Mouse (Mus musculus) stomach, postnatal 0 days (tissue): Measurements from ENCODE around the gene D930048N14Rik. TPM values are rescaled to one million over a fixed set of nuclear protein-coding genes. Genes with fewer than 3 reads are reported as not detected.
"Not testable (repeated sequence)": the region's sequence is repeated elsewhere in the genome, so short reads cannot be mapped to it uniquely, and the experiment has no call there.

ENCODE experiments used
- ATAC-seq: fragments of 200-750 bp; cut with Nextera tagmentation; 2 replicates; pipeline ENCODE4 v1.8.0; 2017; ENCODE audit not compliant: low FRiP score, low TSS enrichment
- DNase-seq: peaks from one replicate; pipeline ENCODE4 v3.0.0-alpha.2; 2016; ENCODE audit warnings: low spot score
- H3K27ac ChIP-seq: fragments of 300-500 bp; sonication (generic); replicated peaks from 2 replicates; pipeline ENCODE4 v1.5.1; 2014; ENCODE audit warnings: mild to moderate bottlenecking, control low read depth
- H3K27me3 ChIP-seq: fragments of 300-500 bp; sonication (generic); 2 replicates; pipeline ENCODE4 v1.6.1; 2014; ENCODE audit warnings: low read length; ENCODE audit not compliant: control insufficient read depth, insufficient read depth
- H3K36me3 ChIP-seq: fragments of 300-500 bp; sonication (generic); 2 replicates; pipeline ENCODE4 v1.6.1; 2014; ENCODE audit warnings: low read length, mixed read lengths; ENCODE audit not compliant: control insufficient read depth, insufficient read depth
- H3K4me1 ChIP-seq: fragments of 300-500 bp; sonication (generic); replicated peaks from 2 replicates; pipeline ENCODE4 v1.6.1; 2014; ENCODE audit warnings: antibody characterized with exemption; ENCODE audit not compliant: control insufficient read depth, insufficient read depth
- H3K4me2 ChIP-seq: fragments of 300-500 bp; sonication (generic); replicated peaks from 2 replicates; pipeline ENCODE4 v1.6.1; 2014; ENCODE audit warnings: low read depth, mild to moderate bottlenecking, control low read depth, moderate library complexity
- H3K4me3 ChIP-seq: fragments of 300-500 bp; sonication (generic); 2 replicates; pipeline ENCODE4 v1.5.1; 2014; ENCODE audit warnings: low read depth, low read length, control low read depth
- H3K9ac ChIP-seq: fragments of 300-500 bp; sonication (generic); 2 replicates; pipeline ENCODE4 v1.6.1; 2014; ENCODE audit warnings: mild to moderate bottlenecking, low read length, control low read depth, mixed read lengths
- H3K9me3 ChIP-seq: fragments of 300-500 bp; sonication (generic); 2 replicates; pipeline ENCODE4 v1.6.1; 2016; ENCODE audit warnings: low read length; ENCODE audit not compliant: control insufficient read depth
- CTCF ChIP-seq: IDR thresholded peaks from 2 replicates; pipeline ENCODE4 v1.5.1; 2016; ENCODE audit warnings: antibody characterized with exemption, low read depth, mild to moderate bottlenecking, moderate library complexity
- EP300 ChIP-seq: optimal IDR thresholded peaks from 2 replicates; pipeline ENCODE3; 2016; ENCODE audit warnings: antibody characterized with exemption
- WGBS: fragments of 180-500 bp; shearing (Covaris S2); extraction: QIAGEN DNeasy Blood & Tissue Kit; methylation state at CpG from one replicate; pipeline ENCODE4 v1.1.7; 2014; 5-methylcytosine and 5-hydroxymethylcytosine counted together
- polyA plus RNA-seq: library from polyadenylated mRNA; unstranded; fragments of >200 nt; fragmentation: Nextera tagmentation; extraction: Ambion mirVana; gene quantifications from 2 replicates; pipeline ENCODE4 v1.2.1, GENCODE M21; 2015

The D930048N14Rik gene
- polyA plus RNA-seq, 1 experiment from 2014 or later, result 2.0 TPM

GRCm38 (mm10) chr11:51661867-51662365, 11.2 kb downstream of the D930048N14Rik start:
- ATAC-seq (no peak), DNase-seq (no peak)
- H3K9me3 ChIP-seq, result no peaks in the 10 kb centered on the region
- H3K4me1 ChIP-seq, result peaks cover 2% of the 10 kb centered on the region; the same call in 1 of the 2 replicates
- no peaks in the 10 kb centered on the region for H3K27me3 ChIP-seq
- H3K4me2 ChIP-seq, result no peak overlapping the region
- 86% methylated on average over 16 of the region's 16 CpGs for WGBS
- no peak overlapping the region for H3K4me3 ChIP-seq
- no peak for TF ChIP-seq EP300
- TF ChIP-seq CTCF, result no peak
- no peaks in the 10 kb centered on the region for H3K36me3 ChIP-seq
- no peak overlapping the region for H3K27ac ChIP-seq
- H3K9ac ChIP-seq, result no peak overlapping the region

DNA sequence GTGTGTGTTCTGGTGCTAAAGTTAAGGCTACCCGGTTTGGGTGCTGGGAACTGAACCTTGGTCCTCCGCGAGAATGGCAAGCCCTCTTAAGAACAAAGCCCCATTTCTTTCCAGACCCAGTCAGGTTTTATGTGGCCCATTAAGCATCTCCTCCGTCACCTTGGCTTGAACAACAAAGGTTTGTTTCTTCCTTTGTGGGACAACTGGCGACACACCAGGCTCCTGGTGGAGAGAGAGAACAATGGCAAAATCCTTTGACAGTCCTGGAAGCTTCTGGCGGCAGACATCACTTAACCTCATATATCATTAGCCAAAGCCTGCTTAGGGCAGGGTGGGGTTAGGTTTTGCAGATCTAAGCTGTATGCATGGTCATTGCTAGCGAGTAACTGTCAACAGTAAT, 11.9 kb downstream of the D930048N14Rik start:
- TF ChIP-seq EP300 (no peak), CTCF (no peak)
- Histone ChIP-seq H3K9ac (no peak overlapping the region), H3K4me1 (peaks cover 2% of the 10 kb centered on the region; the same call in 1 of the 2 replicates), H3K27ac (no peak overlapping the region), H3K4me3 (no peak overlapping the region), H3K4me2 (no peak overlapping the region), H3K36me3 (no peaks in the 10 kb centered on the region), H3K27me3 (no peaks in the 10 kb centered on the region), H3K9me3 (no peaks in the 10 kb centered on the region)
- no peak for ATAC-seq
- 83% methylated on average over 7 of the region's 7 CpGs for WGBS
- no peak for DNase-seq

- not testable (repeated sequence) for H3K4me3 ChIP-seq, H3K9ac ChIP-seq, H3K4me1 ChIP-seq, H3K27me3 ChIP-seq, H3K9me3 ChIP-seq, ATAC-seq, H3K4me2 ChIP-seq, DNase-seq, H3K27ac ChIP-seq, H3K36me3 ChIP-seq
- 84% methylated on average over 7 of the region's 7 CpGs for WGBS
Observed at GRCm38 (mm10) chr11:51664747-51665146, 14.0 kb downstream of the D930048N14Rik start.

DNA sequence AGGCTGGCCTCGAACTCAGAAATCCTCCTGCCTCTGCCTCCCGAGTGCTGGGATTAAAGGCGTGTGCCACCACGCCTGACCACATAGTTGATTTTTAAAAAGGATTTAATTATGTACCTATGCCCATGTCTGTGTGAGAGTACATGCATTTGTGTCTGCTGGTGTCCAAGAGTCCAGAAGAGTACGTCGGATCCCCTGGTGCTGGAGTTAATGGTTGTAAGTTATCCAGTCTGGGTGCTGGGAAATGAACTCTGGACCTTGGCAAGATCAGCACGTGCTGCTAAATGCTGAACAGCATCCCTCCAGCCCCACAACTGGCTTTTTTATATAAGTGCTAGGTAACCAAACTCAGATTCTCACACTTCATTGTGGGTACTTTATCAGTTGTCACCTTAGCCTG, 20.1 kb downstream of the D930048N14Rik start:
- Histone ChIP-seq H3K4me2 (no peak overlapping the region), H3K36me3 (no peaks in the 10 kb centered on the region)
- TF ChIP-seq EP300, result no peak
- TF ChIP-seq CTCF, result no peak

DNA sequence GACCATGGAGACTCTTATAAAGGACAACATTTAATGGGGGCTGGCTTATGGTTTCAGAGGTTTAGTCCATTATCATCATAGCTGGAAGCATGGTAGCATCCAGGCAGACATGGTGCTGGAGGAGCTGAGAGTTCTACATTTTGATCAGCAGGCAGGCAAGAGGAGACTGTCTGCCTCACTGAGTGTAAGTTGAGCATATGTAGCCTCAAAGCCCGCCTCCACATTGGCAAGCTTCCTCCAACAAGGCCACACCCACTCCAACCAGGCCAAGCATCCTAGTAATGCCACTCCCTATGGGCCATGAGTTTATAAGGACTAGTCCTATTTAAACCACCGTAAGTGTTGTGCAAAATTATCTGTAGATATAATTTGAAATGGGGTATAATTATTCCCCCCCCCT, 20.6 kb downstream of the D930048N14Rik start:
- Histone ChIP-seq H3K4me3 (no peak overlapping the region), H3K27ac (no peak overlapping the region), H3K27me3 (no peaks in the 10 kb centered on the region), H3K9me3 (no peaks in the 10 kb centered on the region), H3K9ac (no peak overlapping the region), H3K36me3 (no peaks in the 10 kb centered on the region), H3K4me1 (no peaks in the 10 kb centered on the region), H3K4me2 (no peak overlapping the region)
- 66% methylated on average over 2 of the region's 2 CpGs for WGBS
- DNase-seq (no peak), ATAC-seq (peak; percentile 42; the same call in 1 of the 2 replicates)
- TF ChIP-seq CTCF, result no peak
- TF ChIP-seq EP300, result no peak

More for the DNA sequence above, 20.1 kb downstream of the D930048N14Rik start:
- ATAC-seq (no peak), DNase-seq (no peak)
- WGBS, result 92% methylated on average over 7 of the region's 7 CpGs
- Histone ChIP-seq H3K4me1 (no peaks in the 10 kb centered on the region), H3K9me3 (no peaks in the 10 kb centered on the region), H3K9ac (no peak overlapping the region), H3K27ac (no peak overlapping the region), H3K27me3 (no peaks in the 10 kb centered on the region), H3K4me3 (no peak overlapping the region)

DNA sequence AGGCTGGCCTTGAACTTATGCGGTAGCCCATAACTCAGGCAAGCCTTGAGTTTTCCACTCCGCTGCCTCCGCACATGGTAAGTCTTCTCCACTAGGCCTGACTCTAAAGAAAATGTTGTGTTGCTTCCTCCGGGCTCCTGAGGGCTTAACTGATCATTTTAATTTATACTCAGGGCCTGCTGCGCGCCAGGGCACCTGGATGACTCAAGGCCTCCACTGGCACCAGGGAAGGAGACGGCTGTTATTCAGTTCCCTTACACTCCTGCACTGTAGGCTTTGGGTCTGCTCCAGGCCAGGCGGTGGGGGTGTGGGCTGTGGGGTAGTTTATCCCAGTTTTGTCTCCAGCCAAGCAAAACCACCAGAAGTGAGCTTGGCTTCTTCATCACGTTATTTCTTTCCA, 22.5 kb downstream of the D930048N14Rik start:
- DNase-seq (peak; percentile 27), ATAC-seq (peak; percentile 33; the same call in 1 of the 2 replicates)
- Histone ChIP-seq H3K4me2 (no peak overlapping the region), H3K27me3 (no peaks in the 10 kb centered on the region), H3K9me3 (no peaks in the 10 kb centered on the region), H3K4me3 (no peak overlapping the region), H3K36me3 (no peaks in the 10 kb centered on the region), H3K4me1 (no peaks in the 10 kb centered on the region), H3K27ac (no peak overlapping the region), H3K9ac (no peak overlapping the region)
- 82% methylated on average over 9 of the region's 9 CpGs for WGBS
- no peak for TF ChIP-seq EP300
- TF ChIP-seq CTCF, result no peak
